Mouse (Mus musculus) stomach, embryonic 16.5 days (tissue): ENCODE measurements around the gene Gm2007. TPM values are rescaled to one million over a fixed set of nuclear protein-coding genes. Genes with fewer than 3 reads are reported as not detected.
"Not testable (repeated sequence)": the region's sequence is repeated elsewhere in the genome, so short reads cannot be mapped to it uniquely, and the experiment has no call there.

Source experiments
- ATAC-seq: fragments of 200-750 bp; cut with Nextera tagmentation; 2 replicates; pipeline ENCODE4 v1.8.0; 2017; ENCODE audit warnings: moderate number of reproducible peaks, moderate TSS enrichment; ENCODE audit not compliant: insufficient read depth, low FRiP score
- H3K27ac ChIP-seq: fragments of 300-500 bp; sonication (generic); 2 replicates; pipeline ENCODE4 v1.5.1; 2014; ENCODE audit warnings: low read length
- H3K27me3 ChIP-seq: fragments of 300-500 bp; sonication (generic); 2 replicates; pipeline ENCODE4 v1.6.1; 2014; ENCODE audit warnings: low read length, control low read depth, mixed read lengths; ENCODE audit not compliant: control insufficient read depth, insufficient read depth
- H3K36me3 ChIP-seq: fragments of 300-500 bp; sonication (generic); 2 replicates; pipeline ENCODE4 v1.6.1; 2014; ENCODE audit warnings: low read length; ENCODE audit not compliant: control insufficient read depth, insufficient read depth
- H3K4me1 ChIP-seq: fragments of 300-500 bp; sonication (generic); 2 replicates; pipeline ENCODE4 v1.6.1; 2014; ENCODE audit warnings: low read length, control low read depth, mixed read lengths; ENCODE audit not compliant: control insufficient read depth, insufficient read depth
- H3K4me2 ChIP-seq: fragments of 300-500 bp; sonication (generic); 2 replicates; pipeline ENCODE4 v1.6.1; 2014; ENCODE audit warnings: low read depth, low read length, mixed read lengths
- H3K4me3 ChIP-seq: fragments of 300-500 bp; sonication (generic); replicated peaks from 2 replicates; pipeline ENCODE4 v1.5.1; 2014; ENCODE audit warnings: mild to moderate bottlenecking, low read length
- H3K9ac ChIP-seq: fragments of 300-500 bp; sonication (generic); 2 replicates; pipeline ENCODE4 v1.6.1; 2014; ENCODE audit warnings: low read length
- H3K9me3 ChIP-seq: fragments of 300-500 bp; sonication (generic); replicated peaks from 2 replicates; pipeline ENCODE4 v1.6.1; 2016; ENCODE audit warnings: low read length, control low read depth; ENCODE audit not compliant: control insufficient read depth
- WGBS: fragments of 180-500 bp; shearing (Covaris S2); extraction: QIAGEN DNeasy Blood & Tissue Kit; methylation state at CpG from one replicate; pipeline ENCODE4 v1.1.7; 2014; 5-methylcytosine and 5-hydroxymethylcytosine counted together
- polyA plus RNA-seq: library from polyadenylated mRNA; unstranded; fragments of >200 nt; fragmentation: Nextera tagmentation; extraction: Ambion mirVana; gene quantifications from 2 replicates; pipeline ENCODE4 v1.2.1, GENCODE M21; 2015

Gene Gm2007
- polyA plus RNA-seq = not detected in 2 replicates

DNA sequence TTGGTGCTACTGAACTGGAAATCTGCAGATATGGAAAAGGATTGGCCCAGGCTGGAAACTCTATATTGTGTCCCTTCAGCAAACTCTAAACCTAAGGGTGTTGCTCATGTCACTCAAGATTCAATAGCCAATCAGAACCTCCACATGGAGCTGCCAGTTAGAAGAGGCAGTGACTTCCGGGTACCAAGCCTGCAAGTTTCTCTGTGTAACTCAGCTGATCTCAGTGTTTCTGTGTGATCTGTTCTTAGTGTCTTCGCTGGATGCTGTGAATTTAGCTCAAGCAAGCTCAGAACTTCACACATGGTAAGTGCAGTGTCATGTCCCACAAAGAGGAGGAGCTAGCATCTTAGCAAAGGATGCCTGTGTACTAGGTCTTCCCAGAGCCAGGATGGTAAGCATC is at the start of gene Gm2007:
TSS of gene Gm2007 (plus strand) at position 301 of the 400 bp plus-strand sequence.
- H3K4me3 ChIP-seq, H3K4me1 ChIP-seq, H3K4me2 ChIP-seq, H3K9me3 ChIP-seq, H3K27me3 ChIP-seq, H3K36me3 ChIP-seq, ATAC-seq, H3K27ac ChIP-seq, H3K9ac ChIP-seq: not testable (repeated sequence)
- no CpG with 5 or more reads among the region's 2 CpGs for WGBS

DNA sequence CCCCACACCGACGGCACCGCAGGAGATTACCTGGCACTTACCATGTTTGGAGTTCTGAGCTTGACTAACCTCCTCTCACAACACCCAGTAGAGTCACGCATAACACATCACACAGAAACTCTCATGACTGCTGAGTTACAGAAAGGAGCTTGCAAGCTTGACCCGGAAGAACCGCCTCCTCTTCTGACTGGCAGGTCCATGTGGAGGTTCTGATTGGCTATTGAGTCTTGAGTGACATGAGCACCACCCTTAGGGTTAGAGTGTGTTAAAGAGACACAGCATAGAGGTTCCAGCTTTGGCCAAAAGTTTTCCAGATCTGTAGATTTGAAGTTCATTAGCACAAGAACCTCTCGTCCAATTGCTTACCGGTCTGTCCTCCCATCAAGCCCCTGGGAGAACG is 37.8 kb upstream of the Gm2007 start, which contains the start of gene Zfp969:
TSS of gene Zfp969 (minus strand) at position 101 of the 400 bp plus-strand sequence.
- not testable (repeated sequence) for H3K27me3 ChIP-seq, H3K9me3 ChIP-seq, H3K4me3 ChIP-seq, H3K4me1 ChIP-seq, H3K36me3 ChIP-seq, H3K9ac ChIP-seq, ATAC-seq, H3K27ac ChIP-seq, H3K4me2 ChIP-seq
- WGBS = no CpG with 5 or more reads among the region's 9 CpGs

DNA sequence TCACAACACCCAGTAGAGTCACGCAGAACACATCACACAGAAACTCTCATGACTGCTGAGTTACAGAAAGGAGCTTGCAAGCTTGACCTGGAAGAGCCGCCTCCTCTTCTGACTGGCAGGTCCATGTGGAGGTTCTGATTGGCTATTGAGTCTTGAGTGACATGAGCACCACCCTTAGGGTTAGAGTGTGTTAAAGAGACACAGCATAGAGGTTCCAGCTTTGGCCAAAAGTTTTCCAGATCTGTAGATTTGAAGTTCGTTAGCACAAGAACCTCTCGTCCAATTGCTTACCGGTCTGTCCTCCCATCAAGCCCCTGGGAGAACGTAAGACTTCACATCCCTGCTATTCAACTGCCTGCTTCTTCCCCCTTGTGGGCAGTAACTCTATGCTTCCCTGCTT is 59.7 kb downstream of the Gm2007 start, which contains the start of gene Gm14288:
TSS of gene Gm14288 (minus strand) at position 101 of the 400 bp plus-strand sequence.
- no CpG with 5 or more reads among the region's 6 CpGs for WGBS
- not testable (repeated sequence) for H3K4me1 ChIP-seq, H3K4me2 ChIP-seq, H3K4me3 ChIP-seq, H3K27me3 ChIP-seq, H3K9ac ChIP-seq, H3K27ac ChIP-seq, H3K36me3 ChIP-seq, ATAC-seq, H3K9me3 ChIP-seq

Other genes with a start within 250 kb of the Gm2007 start
- not detected in 2 replicates for gene Gm11007, start 97.6 kb upstream of the Gm2007 start, polyA plus RNA-seq
- gene Zfp969, start 37.9 kb upstream of the Gm2007 start, polyA plus RNA-seq = 21.2 and 22.1 TPM in 2 replicates
- 3.8 TPM in 1 of 2 replicates, not detected in the other for gene Gm14288, start 59.6 kb downstream of the Gm2007 start, polyA plus RNA-seq
- 17.1 and 20.0 TPM in 2 replicates for gene Gm6710, start 127.7 kb downstream of the Gm2007 start, polyA plus RNA-seq
- 4.5 and 4.9 TPM in 2 replicates for gene Zfp966, start 189.6 kb downstream of the Gm2007 start, polyA plus RNA-seq
- gene Gm2026, start 223.8 kb downstream of the Gm2007 start, polyA plus RNA-seq = 25.0 and 25.3 TPM in 2 replicates